Mouse (Mus musculus) forebrain, postnatal 0 days (tissue): ENCODE data around the gene Mbd4. TPM values are rescaled to one million over a fixed set of nuclear protein-coding genes. Genes with fewer than 3 reads are reported as not detected.
"Not testable (repeated sequence)": the region's sequence is repeated elsewhere in the genome, so short reads cannot be mapped to it uniquely, and the experiment has no call there.

Experiments used
- ATAC-seq: fragments of 200-750 bp; cut with Nextera tagmentation; 2 replicates; pipeline ENCODE4 v1.8.0; 2017; ENCODE audit warnings: mild to moderate bottlenecking, moderate library complexity
- DNase-seq: peaks from one replicate; pipeline ENCODE4 v3.0.0-alpha.2; 2015
- H3K27ac ChIP-seq: fragments of 300-500 bp; sonication (generic); 2 replicates; pipeline ENCODE4 v1.5.1; 2014; ENCODE audit warnings: low read depth, mild to moderate bottlenecking, antibody characterized with exemption, low read length, moderate library complexity, mixed read lengths
- H3K27me3 ChIP-seq: fragments of 300-500 bp; sonication (generic); 2 replicates; pipeline ENCODE4 v1.6.1; 2014; ENCODE audit warnings: mild to moderate bottlenecking, low read length, mixed read lengths; ENCODE audit not compliant: insufficient read depth
- H3K36me3 ChIP-seq: fragments of 300-500 bp; sonication (generic); 2 replicates; pipeline ENCODE4 v1.6.1; 2014; ENCODE audit warnings: mild to moderate bottlenecking, moderate library complexity; ENCODE audit not compliant: insufficient read depth
- H3K4me1 ChIP-seq: fragments of 300-500 bp; sonication (generic); 2 replicates; pipeline ENCODE4 v1.6.1; 2014; ENCODE audit warnings: antibody characterized with exemption; ENCODE audit not compliant: insufficient read depth
- H3K4me2 ChIP-seq: fragments of 300-500 bp; sonication (generic); 2 replicates; pipeline ENCODE4 v1.6.1; 2014; ENCODE audit warnings: low read depth, mild to moderate bottlenecking, moderate library complexity
- H3K4me3 ChIP-seq: fragments of 300-500 bp; sonication (generic); 2 replicates; pipeline ENCODE4 v1.5.1; 2014; ENCODE audit warnings: low read depth, low read length, mixed read lengths
- H3K9ac ChIP-seq: fragments of 300-500 bp; sonication (generic); 2 replicates; pipeline ENCODE4 v1.6.1; 2014; ENCODE audit warnings: mild to moderate bottlenecking
- H3K9me3 ChIP-seq: fragments of 300-500 bp; sonication (generic); 2 replicates; pipeline ENCODE4 v1.6.1; 2016; ENCODE audit warnings: low read length
- CTCF ChIP-seq: sonication (generic); IDR thresholded peaks from 2 replicates; pipeline ENCODE4 v1.5.1; 2016; ENCODE audit warnings: antibody characterized with exemption, control low read depth, low read depth
- WGBS: fragments of 180-500 bp; shearing (Covaris S2); extraction: QIAGEN DNeasy Blood & Tissue Kit; methylation state at CpG from one replicate; pipeline ENCODE4 v1.1.7; 2014; 5-methylcytosine and 5-hydroxymethylcytosine counted together
- polyA plus RNA-seq: library from polyadenylated mRNA; unstranded; fragments of >200 nt; fragmentation: Nextera tagmentation; extraction: Ambion mirVana; gene quantifications from 2 replicates; pipeline ENCODE4 v1.2.1, GENCODE M21; 2015
- total RNA-seq: library from RNA; depleted of rRNA; stranded (reverse); fragments of >200 nt; gene quantifications from 2 replicates; pipeline ENCODE4 v1.2.3, GENCODE M21; 2014

Mbd4 gene
- total and polyA plus RNA-seq, 2 experiments from 2014 or later = 6.6 to 6.8 TPM

DNA sequence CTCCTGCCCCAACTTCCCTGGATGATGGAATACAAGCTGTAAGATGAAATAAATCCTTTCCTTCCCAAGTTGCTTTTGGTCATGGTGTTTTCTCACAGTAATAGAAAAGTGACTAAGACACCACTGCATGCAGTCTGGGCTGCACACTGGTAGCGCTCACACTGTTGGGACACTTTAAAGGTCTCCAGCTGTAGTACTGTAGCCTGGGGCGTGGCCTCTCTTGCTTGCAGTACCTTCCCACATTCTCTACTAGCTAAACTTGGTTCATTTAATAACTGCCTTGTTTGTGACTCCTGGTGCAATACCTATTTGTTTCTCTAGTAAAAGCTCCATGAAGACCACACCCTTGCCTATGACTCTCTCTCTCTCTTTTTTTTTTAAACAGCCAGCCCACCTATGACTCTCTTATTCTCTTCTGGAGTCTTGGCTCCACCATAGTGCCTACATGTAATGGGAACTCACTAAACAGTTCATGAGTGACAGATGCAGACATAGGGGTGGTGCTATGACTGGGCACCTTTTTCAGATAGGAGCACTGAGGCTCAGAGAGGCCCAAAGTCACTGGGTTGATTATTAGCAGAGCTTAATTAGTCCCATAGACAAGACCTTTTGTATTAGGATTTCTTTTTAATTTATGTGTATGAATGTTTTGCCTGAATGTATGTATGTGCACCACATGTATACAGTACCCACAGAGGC, 20.9 kb downstream of the Mbd4 start:
- 93% methylated on average over 2 of the region's 2 CpGs for WGBS
- no peak for DNase-seq
- TF ChIP-seq CTCF = no peak

DNA sequence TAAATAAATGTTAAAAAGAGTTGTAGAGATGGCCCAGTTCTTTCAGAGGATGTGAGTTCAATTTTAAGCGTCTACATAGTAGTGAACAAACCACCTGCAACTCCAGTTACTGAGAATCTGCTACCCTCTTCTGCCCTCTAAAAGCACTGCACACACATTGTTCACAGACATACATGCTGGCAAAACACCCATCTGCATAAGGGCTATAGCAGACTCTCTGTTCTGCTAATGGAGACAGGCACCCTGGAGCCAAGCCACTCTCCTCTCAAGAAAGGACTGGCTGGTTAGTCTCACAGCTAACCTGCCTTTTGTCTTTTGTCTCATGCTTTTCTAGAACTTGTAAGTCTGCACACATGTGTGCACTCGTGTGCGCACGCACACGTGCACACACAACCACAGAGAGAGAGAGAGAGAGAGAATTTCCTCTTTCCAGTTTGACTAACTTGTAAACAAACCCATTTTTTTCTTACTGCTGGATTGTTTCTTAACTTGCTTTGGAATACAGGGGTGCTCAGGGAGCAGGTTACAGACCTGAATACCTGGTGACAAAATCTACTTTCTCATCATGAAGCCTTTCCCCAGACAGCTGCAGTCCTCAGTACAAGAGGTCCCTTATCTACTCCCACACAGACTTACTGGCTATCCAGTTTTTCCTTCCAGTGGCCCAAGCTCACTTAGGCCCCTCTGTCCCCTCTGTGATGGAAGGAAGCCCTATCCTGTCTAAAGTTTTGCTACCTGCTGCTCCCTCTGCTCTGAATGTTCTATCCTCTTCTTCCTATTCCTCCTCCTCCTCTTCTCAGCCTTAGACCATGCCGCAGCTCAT, 22.2 kb downstream of the Mbd4 start:
- H3K4me3 ChIP-seq = no peak overlapping the region
- H3K9me3 ChIP-seq = no peaks in the 10 kb centered on the region
- DNase-seq (no peak), ATAC-seq (no peak)
- H3K4me2 ChIP-seq = no peak overlapping the region
- H3K36me3 ChIP-seq = no peaks in the 10 kb centered on the region
- H3K27ac ChIP-seq = no peak overlapping the region
- no peak for TF ChIP-seq CTCF
- H3K4me1 ChIP-seq = no peaks in the 10 kb centered on the region
- H3K27me3 ChIP-seq = no peaks in the 10 kb centered on the region
- no peak overlapping the region for H3K9ac ChIP-seq
- WGBS = 90% methylated on average over 6 of the region's 6 CpGs

More for the DNA sequence above, 20.9 kb downstream of the Mbd4 start:
- Histone ChIP-seq H3K4me2 (no peak overlapping the region), H3K4me3 (no peak overlapping the region), H3K27me3 (no peaks in the 10 kb centered on the region), H3K9me3 (no peaks in the 10 kb centered on the region), H3K9ac (no peak overlapping the region), H3K27ac (no peak overlapping the region), H3K4me1 (no peaks in the 10 kb centered on the region), H3K36me3 (no peaks in the 10 kb centered on the region)
- no peak for ATAC-seq

DNA sequence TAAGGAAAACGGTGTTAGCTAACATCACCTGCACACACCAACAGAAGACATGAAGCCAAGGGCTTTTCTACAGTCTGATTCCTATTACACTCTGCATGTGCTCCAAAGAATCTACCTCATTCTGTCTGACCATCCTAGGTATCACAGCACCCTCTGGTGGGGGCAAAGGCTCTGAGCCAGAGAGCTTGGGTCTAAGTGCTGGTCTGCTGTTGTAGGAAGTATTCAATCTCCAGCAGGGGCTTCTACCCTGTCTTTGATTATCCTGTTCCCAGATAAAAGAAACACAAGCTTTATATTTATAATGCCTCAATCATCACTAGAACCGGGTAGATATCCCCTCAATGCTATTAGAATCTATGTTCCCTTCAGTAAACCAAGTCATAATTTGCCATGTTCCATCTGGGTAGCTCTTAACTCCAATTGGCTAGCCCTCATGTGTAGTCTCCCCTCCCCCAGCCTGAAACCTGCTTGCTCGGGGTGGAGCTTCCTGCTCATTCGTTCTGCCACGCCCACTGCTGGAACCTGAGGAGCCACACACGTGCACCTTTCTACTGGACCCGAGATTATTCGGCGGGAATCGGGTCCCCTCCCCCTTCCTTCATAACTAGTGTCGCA, 29.2 kb downstream of the Mbd4 start:
- not testable (repeated sequence) for H3K4me1 ChIP-seq, H3K27me3 ChIP-seq, H3K36me3 ChIP-seq, H3K9ac ChIP-seq, H3K9me3 ChIP-seq, H3K4me3 ChIP-seq, H3K27ac ChIP-seq
- peak overlapping the region; percentile 36 for H3K4me2 ChIP-seq
- ATAC-seq (peak; percentile 84), DNase-seq (peak; percentile 63)
- WGBS = 1% methylated on average over 5 of the region's 11 CpGs
- TF ChIP-seq CTCF = peak; percentile 59

DNA sequence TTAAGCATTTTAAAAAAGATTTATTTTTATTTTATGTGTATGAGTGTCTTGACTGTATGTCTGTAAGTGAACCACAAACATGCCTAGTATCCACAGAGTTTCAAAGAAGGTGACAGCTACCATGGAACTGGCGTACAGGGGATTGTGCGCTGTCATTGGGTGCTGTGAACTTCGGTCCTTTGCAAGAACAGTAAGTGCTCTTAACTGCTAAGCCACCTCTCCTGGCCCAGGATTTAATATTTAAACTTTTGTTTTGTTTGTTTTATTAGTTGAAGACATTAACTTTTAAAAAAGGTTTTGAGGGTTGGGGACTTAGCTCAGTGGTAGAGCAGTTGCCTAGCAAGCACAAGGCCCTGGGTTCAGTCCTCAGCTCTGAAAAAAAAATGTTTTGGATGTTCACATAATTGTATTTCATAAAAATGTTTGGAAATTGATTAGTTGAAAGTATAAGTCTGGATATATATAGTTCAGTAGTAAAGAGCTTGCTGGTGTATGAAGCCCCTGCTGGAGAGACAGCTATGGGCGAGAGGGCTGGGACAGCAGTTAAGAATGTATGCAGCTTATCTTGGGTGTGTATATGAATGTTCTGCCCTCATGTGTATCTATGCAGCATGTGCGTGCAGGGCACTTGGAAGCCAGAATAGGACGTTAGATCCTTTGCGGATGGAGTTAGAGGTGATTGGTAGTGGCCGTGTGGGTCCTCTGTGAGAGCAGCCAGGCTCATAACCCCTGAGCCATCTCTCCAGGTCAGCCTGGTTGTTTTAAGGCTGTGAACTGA, 31.8 kb downstream of the Mbd4 start:
- TF ChIP-seq CTCF = no peak
- Histone ChIP-seq H3K4me1 (peaks cover 3% of the 10 kb centered on the region; the same call in 1 of the 2 replicates), H3K4me2 (no peak overlapping the region), H3K27ac (no peak overlapping the region), H3K9ac (no peak overlapping the region), H3K36me3 (no peaks in the 10 kb centered on the region), H3K9me3 (no peaks in the 10 kb centered on the region), H3K4me3 (no peak overlapping the region), H3K27me3 (no peaks in the 10 kb centered on the region)
- DNase-seq (no peak), ATAC-seq (no peak)
- 89% methylated on average over 8 of the region's 8 CpGs for WGBS

DNA sequence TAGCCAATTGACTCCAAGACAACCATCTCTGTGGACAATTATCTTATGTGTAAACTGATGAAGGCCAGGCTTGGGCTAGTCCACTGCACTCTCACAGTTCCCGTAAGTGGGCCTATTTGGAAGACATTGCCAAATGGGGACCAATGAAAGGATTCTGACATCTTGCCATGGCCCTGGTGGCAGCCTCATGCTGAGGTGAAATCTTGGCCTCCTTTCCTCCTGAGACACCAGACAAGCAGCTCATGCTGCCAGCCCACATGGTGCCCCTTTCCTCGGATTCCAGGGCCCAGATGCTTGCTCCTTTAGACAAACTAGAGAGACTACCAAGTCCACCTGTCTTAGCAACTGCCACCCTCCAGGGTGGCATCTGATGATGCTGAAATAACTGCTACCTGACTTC, 35.0 kb downstream of the Mbd4 start:
- Histone ChIP-seq H3K4me1 (no peaks in the 10 kb centered on the region), H3K4me3 (no peak overlapping the region), H3K4me2 (no peak overlapping the region), H3K9ac (no peak overlapping the region), H3K27me3 (no peaks in the 10 kb centered on the region), H3K9me3 (no peaks in the 10 kb centered on the region), H3K27ac (no peak overlapping the region), H3K36me3 (no peaks in the 10 kb centered on the region)
- TF ChIP-seq CTCF = no peak
- 75% methylated on average over 2 of the region's 2 CpGs for WGBS
- ATAC-seq = no peak
- DNase-seq = no peak

DNA sequence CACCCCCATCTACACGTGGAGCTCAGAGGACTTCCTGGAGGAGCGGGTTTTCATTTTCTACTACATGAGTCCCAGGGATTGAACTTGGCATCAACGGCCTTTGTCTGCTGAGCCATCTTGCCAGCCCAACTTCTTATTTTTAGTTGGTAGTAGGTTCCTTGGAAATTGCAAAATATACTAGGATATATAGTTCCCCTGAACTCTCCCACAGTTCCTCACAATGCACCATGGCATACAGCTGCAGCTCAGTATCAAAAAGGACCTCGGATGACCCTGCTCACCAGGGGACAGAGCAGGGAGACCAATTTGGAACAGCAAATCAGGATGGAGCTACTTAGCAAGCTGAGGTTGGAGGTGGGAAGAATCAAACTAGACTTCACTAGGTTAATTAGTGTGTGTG, 38.1 kb downstream of the Mbd4 start:
- H3K27me3 ChIP-seq = no peaks in the 10 kb centered on the region
- TF ChIP-seq CTCF = no peak
- no peak for DNase-seq
- H3K9me3 ChIP-seq = no peaks in the 10 kb centered on the region
- no peaks in the 10 kb centered on the region for H3K4me1 ChIP-seq
- no peak for ATAC-seq
- H3K27ac ChIP-seq = no peak overlapping the region
- H3K4me3 ChIP-seq = no peak overlapping the region
- no peaks in the 10 kb centered on the region for H3K36me3 ChIP-seq
- no peak overlapping the region for H3K9ac ChIP-seq
- 80% methylated on average over 4 of the region's 4 CpGs for WGBS
- no peak overlapping the region for H3K4me2 ChIP-seq
